Mouse (Mus musculus) heart, postnatal 25 days (tissue): ENCODE results near the gene Rimbp2. TPM values are rescaled to one million over a fixed set of nuclear protein-coding genes. Genes with fewer than 3 reads are reported as not detected.
"Not testable (repeated sequence)": the region's sequence is repeated elsewhere in the genome, so short reads cannot be mapped to it uniquely, and the experiment has no call there.

Experiments used
- DNase-seq: peaks from one replicate; pipeline ENCODE4 v3.0.0; 2022; ENCODE audit warnings: low spot score
- intact Hi-C: fragments of 180-260 bp; cut with DNase I; formaldehyde crosslinking; loops from one replicate; pipeline ENCODE4 v1.15.1; 2025
- total RNA-seq, 2 experiments: library from RNA; stranded (reverse); gene quantifications; 2 replicates each; pipeline ENCODE4 v1.2.3; 2021

The Rimbp2 gene
- total RNA-seq, 2 experiments from 2014 or later, result 0.20 TPM; not detected in 1

GRCm38 (mm10) chr5:128800592-128800991, 152.7 kb downstream of the Rimbp2 start:
- DNase-seq, result no peak
- intact Hi-C loops, result no loop called here

GRCm38 (mm10) chr5:128781621-128782020, 171.7 kb downstream of the Rimbp2 start:
- no peak for DNase-seq

GRCm38 (mm10) chr5:128776386-128776785, 176.9 kb downstream of the Rimbp2 start:
- intact Hi-C loops, result no loop called here
- DNase-seq, result no peak

More at GRCm38 (mm10) chr5:128781621-128782020, 171.7 kb downstream of the Rimbp2 start:
- intact Hi-C loops, result no loop called here

GRCm38 (mm10) chr5:128769026-128769631, 184.2 kb downstream of the Rimbp2 start:
- DNase-seq, result no peak
- intact Hi-C loops, result no loop called here

- intact Hi-C loops, result no loop called here
These were observed 192.2 kb downstream of the Rimbp2 start for GRCm38 (mm10) chr5:128761118-128761517.

GRCm38 (mm10) chr5:128746261-128746660, 207.0 kb downstream of the Rimbp2 start:
- intact Hi-C loops, result no loop called here
- DNase-seq, result no peak

More at GRCm38 (mm10) chr5:128761118-128761517, 192.2 kb downstream of the Rimbp2 start:
- DNase-seq, result no peak

GRCm38 (mm10) chr5:128745206-128745605, 208.1 kb downstream of the Rimbp2 start:
- no peak for DNase-seq
- intact Hi-C loops, result no loop called here

- DNase-seq, result no peak
- intact Hi-C loops, result no loop called here
These were observed 208.9 kb downstream of the Rimbp2 start for GRCm38 (mm10) chr5:128744351-128744750.

- DNase-seq, result no peak
- intact Hi-C loops, result no loop called here
These were observed 213.5 kb downstream of the Rimbp2 start for GRCm38 (mm10) chr5:128739838-128740171.

- intact Hi-C loops, result no loop called here
- no peak for DNase-seq
These were observed 214.0 kb downstream of the Rimbp2 start for GRCm38 (mm10) chr5:128739168-128739837.

GRCm38 (mm10) chr5:128735921-128736320, 217.4 kb downstream of the Rimbp2 start:
- no peak for DNase-seq
- intact Hi-C loops, result no loop called here

GRCm38 (mm10) chr5:128733955-128734354, 219.3 kb downstream of the Rimbp2 start:
- no peak for DNase-seq
- intact Hi-C loops, result loop anchor here (1.0 to 5.0 kb wide), 2 partner anchors 212 to 238 kb away; no protein-coding TSS in a partner anchor

- intact Hi-C loops, result loop anchor here (5.0 kb wide), 1 partner anchor 240 kb away; no protein-coding TSS in a partner anchor
- DNase-seq, result no peak
These were observed 220.8 kb downstream of the Rimbp2 start for GRCm38 (mm10) chr5:128732416-128733014.

GRCm38 (mm10) chr5:128730634-128731033, 222.7 kb downstream of the Rimbp2 start:
- DNase-seq, result no peak
- intact Hi-C loops, result loop anchor here (5.0 kb wide), 1 partner anchor 242 kb away; no protein-coding TSS in a partner anchor

- intact Hi-C loops, result no loop called here
- DNase-seq, result no peak
These were observed 223.9 kb downstream of the Rimbp2 start for GRCm38 (mm10) chr5:128729341-128729740.

GRCm38 (mm10) chr5:128720461-128720860, 232.8 kb downstream of the Rimbp2 start:
- intact Hi-C loops, DNase-seq: not testable (repeated sequence)

GRCm38 (mm10) chr5:128715171-128715570, 238.1 kb downstream of the Rimbp2 start:
- intact Hi-C loops, result no loop called here
- no peak for DNase-seq

- DNase-seq, result no peak
- intact Hi-C loops, result no loop called here
These were observed 241.4 kb downstream of the Rimbp2 start for GRCm38 (mm10) chr5:128711847-128712246.

GRCm38 (mm10) chr5:128710596-128710995, 242.7 kb downstream of the Rimbp2 start:
- no peak for DNase-seq
- intact Hi-C loops, result no loop called here

- intact Hi-C loops, result no loop called here
- no peak for DNase-seq
These were observed 244.4 kb downstream of the Rimbp2 start for GRCm38 (mm10) chr5:128708929-128709328.
